Mouse (Mus musculus): ENCODE results near the gene Adamts1.

- TF ChIP-seq POLR2A (IDR thresholded peaks at IDR 0.05; ENCODE audit: insufficient read length, low read depth) (no peak), MYOD1 (IDR thresholded peaks at IDR 0.05; ENCODE audit: control insufficient read depth in 1 of 3, insufficient read length in 2 of 3, low read depth in 2 of 3) (no peak), USF1 (IDR thresholded peaks at IDR 0.05; ENCODE audit: low read depth) (no peak), CEBPB (IDR thresholded peaks at IDR 0.05; ENCODE audit: insufficient read depth, poor library complexity, severe bottlenecking) (no peak), MAX (IDR thresholded peaks at IDR 0.05; ENCODE audit: low read depth) (no peak), POLR2AphosphoS2 (IDR thresholded peaks at IDR 0.05; ENCODE audit: insufficient read length, low read depth) (no peak), E2F4 (IDR thresholded peaks at IDR 0.05; ENCODE audit: insufficient read depth) (no peak), MYOG (IDR thresholded peaks at IDR 0.05; ENCODE audit: control insufficient read depth in 1 of 3, insufficient read depth in 1 of 3, insufficient read length in 2 of 3, low read depth in 2 of 3) (no peak), REST (IDR thresholded peaks at IDR 0.05; ENCODE audit: insufficient read depth, insufficient read length) (no peak), SRF (IDR thresholded peaks at IDR 0.05; ENCODE audit: control insufficient read depth, insufficient read length, low read depth) (no peak), TCF3 (IDR thresholded peaks at IDR 0.05; ENCODE audit: insufficient read length, low read depth) (no peak), TCF12 (IDR thresholded peaks at IDR 0.05; ENCODE audit: insufficient read depth, poor library complexity, severe bottlenecking) (no peak)
Observed at GRCm38 (mm10) chr16:85798334-85798733, 4.6 kb downstream of the Adamts1 start.
